Mouse (Mus musculus): Measurements from ENCODE around the gene A930009A15Rik.

GRCm38 (mm10) chr10:115521081-115521451 lies 48.7 kb upstream of the A930009A15Rik start:
- TF ChIP-seq CTCF (IDR thresholded peaks at IDR 0.05; ENCODE audit: low read depth, low read length) (no peak), TAL1 (conservative IDR thresholded peaks at IDR 0.05; ENCODE audit: low read depth, low read length) (no peak), GATA1 (IDR thresholded peaks at IDR 0.05; ENCODE audit: borderline replicate concordance, low read length) (no peak)

Data from G1E (cell line).